Mouse (Mus musculus): ENCODE results near the gene Son. TPM values are rescaled to one million over a fixed set of nuclear protein-coding genes. Genes with fewer than 3 reads are reported as not detected.

Gene Son
- total RNA-seq, 1 experiment from 2014 or later = 583 TPM

DNA sequence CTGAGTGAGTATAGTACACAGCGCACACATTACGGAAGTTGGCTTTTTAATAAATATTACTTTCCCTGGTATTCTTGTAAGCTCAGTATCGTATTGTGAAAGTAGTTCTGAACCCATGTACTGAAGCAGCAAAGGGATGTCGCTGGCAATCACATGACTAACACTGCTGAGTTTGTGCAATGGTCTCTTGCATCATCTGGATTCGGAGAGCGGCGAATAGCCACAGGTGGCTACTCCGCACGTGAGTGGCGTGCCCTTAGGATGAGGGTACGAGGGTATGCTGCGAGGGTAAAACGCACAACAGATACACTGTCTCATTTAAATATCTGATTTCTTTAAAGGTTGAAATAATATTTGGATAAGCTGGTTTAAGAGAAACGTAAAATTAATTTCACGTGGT lies 80.1 kb downstream of the Son start:
- peak; percentile 20; the same call in 1 of the 2 replicates for ATAC-seq (ENCODE audit: extremely low read depth, insufficient number of reproducible peaks, low FRiP score, poor library complexity, severe bottlenecking)

DNA sequence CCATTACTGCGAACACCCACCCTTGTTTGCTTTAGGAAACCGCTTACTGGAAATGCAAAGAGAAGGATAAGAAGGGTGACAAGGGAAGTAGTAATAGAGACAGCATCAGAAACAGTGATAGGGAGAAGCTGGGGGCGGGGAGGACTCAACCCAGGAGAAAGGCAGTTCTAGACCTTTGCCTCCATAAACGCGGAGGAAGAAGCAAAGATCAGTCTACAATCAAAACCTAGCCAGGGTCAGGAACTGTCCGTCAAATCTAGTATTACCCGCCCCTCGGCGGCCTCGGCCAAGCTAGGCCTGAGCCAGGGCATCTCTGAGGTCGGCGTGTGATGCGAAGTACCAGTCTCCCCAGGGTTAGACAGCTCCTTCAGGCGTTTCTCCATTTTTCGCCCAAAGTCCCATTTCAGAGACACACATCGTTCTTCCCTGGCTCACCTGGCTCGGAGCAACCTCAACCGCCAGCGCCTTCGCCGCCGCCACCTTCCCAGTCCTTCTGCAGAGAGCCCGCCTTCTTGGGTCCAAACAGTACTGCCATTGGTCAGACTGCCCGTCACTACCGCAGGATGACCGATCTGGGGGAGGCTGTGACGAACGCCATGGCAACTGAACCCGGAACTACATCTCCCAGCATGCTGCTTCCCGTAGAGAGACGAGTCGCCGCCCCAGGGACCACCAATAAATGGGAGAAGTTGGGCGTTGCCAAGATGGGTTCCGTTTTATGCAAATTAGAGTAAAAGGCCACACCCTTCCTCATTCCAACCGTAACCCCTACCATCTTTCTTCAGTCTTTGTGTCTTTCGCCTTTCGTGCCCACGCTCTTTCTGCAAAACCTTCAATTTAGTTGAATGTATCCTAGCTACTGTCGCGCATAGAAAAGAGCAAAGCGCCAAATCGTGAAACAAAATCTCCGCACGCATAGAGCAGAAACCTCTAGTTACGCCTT lies 81.1 kb downstream of the Son start, which contains the start of gene Cryzl1:
Cryzl1 (minus strand) TSS at position 853 of the 943 bp plus-strand sequence.
- ATAC-seq (ENCODE audit: extremely low read depth, insufficient number of reproducible peaks, low FRiP score, poor library complexity, severe bottlenecking) = peak; percentile 90

Other genes with a start within 250 kb of the Son start
- 144 and 156 TPM in 2 replicates for gene Il10rb, start 241.3 kb upstream of the Son start, total RNA-seq (2017)
- gene Ifnar1, start 162.3 kb upstream of the Son start, total RNA-seq (2017) = 159 and 168 TPM in 2 replicates
- gene Ifngr2, start 100.4 kb upstream of the Son start, total RNA-seq (2017) = 58.2 and 72.7 TPM in 2 replicates
- 81.5 and 86.4 TPM in 2 replicates for gene Tmem50b, start 49.7 kb upstream of the Son start, total RNA-seq (2017)
- 8.3 and 9.1 TPM in 2 replicates for gene Dnajc28, start 28.5 kb upstream of the Son start, total RNA-seq (2017)
- 37.3 and 48.8 TPM in 2 replicates for gene Gart, start 554 bp upstream of the Son start, total RNA-seq (2017)
- 81.0 and 93.7 TPM in 2 replicates for gene Donson, start 41.3 kb downstream of the Son start, total RNA-seq (2017)
- gene Cryzl1, start 81.5 kb downstream of the Son start, total RNA-seq (2017) = 82.5 and 90.5 TPM in 2 replicates
- gene Itsn1, start 81.8 kb downstream of the Son start, total RNA-seq (2017) = 20.7 and 27.0 TPM in 2 replicates

Data from neutrophil, adult 5-6 weeks (primary cell).